Mouse (Mus musculus) heart, embryonic 13.5 days (tissue): ENCODE data around the gene Dmgdh. TPM values are rescaled to one million over a fixed set of nuclear protein-coding genes. Genes with fewer than 3 reads are reported as not detected.

Experiments used
- ATAC-seq: fragments of 200-750 bp; cut with Nextera tagmentation; 2 replicates; pipeline ENCODE4 v1.8.0; 2017; ENCODE audit warnings: moderate TSS enrichment; ENCODE audit not compliant: insufficient number of reproducible peaks, low FRiP score, low TSS enrichment; ENCODE audit errors: extremely low read depth
- H3K27ac ChIP-seq: fragments of 300-500 bp; sonication (generic); replicated peaks from 2 replicates; pipeline ENCODE4 v1.5.1; 2015; ENCODE audit warnings: moderate library complexity, mild to moderate bottlenecking, inconsistent platforms
- H3K27me3 ChIP-seq: fragments of 300-500 bp; sonication (generic); replicated peaks from 2 replicates; pipeline ENCODE4 v1.6.1; 2015; ENCODE audit warnings: mild to moderate bottlenecking, inconsistent platforms
- H3K36me3 ChIP-seq: fragments of 300-500 bp; sonication (generic); 2 replicates; pipeline ENCODE4 v1.6.1; 2015; ENCODE audit warnings: mild to moderate bottlenecking, inconsistent platforms
- H3K4me1 ChIP-seq: fragments of 300-500 bp; sonication (generic); 2 replicates; pipeline ENCODE4 v1.6.1; 2015; ENCODE audit warnings: inconsistent platforms
- H3K4me2 ChIP-seq: fragments of 300-500 bp; sonication (generic); 2 replicates; pipeline ENCODE4 v1.6.1; 2015; ENCODE audit warnings: inconsistent platforms, mild to moderate bottlenecking, moderate library complexity
- H3K4me3 ChIP-seq: fragments of 300-500 bp; sonication (generic); 2 replicates; pipeline ENCODE4 v1.5.1; 2015; ENCODE audit warnings: moderate library complexity, mild to moderate bottlenecking, inconsistent platforms
- H3K9ac ChIP-seq: fragments of 300-500 bp; sonication (generic); 2 replicates; pipeline ENCODE4 v1.6.1; 2015; ENCODE audit warnings: inconsistent platforms, mild to moderate bottlenecking, moderate library complexity
- H3K9me3 ChIP-seq: fragments of 300-500 bp; sonication (generic); 2 replicates; pipeline ENCODE4 v1.6.1; 2016; ENCODE audit warnings: inconsistent platforms
- WGBS: fragments of 180-500 bp; shearing (Covaris S2); methylation state at CpG from one replicate; pipeline ENCODE4 v1.1.7; 2015; ENCODE audit warnings: mixed read lengths; 5-methylcytosine and 5-hydroxymethylcytosine counted together
- microRNA-seq: library from miRNA; unstranded; fragments of <30 nt; microRNA quantifications from one replicate; pipeline ENCODE4, GENCODE M21; 2016
- polyA plus RNA-seq: library from polyadenylated mRNA; unstranded; fragments of >200 nt; fragmentation: Nextera tagmentation; extraction: Ambion mirVana; gene quantifications from 2 replicates; pipeline ENCODE4 v1.2.1, GENCODE M21; 2015

Dmgdh gene
- polyA plus RNA-seq, 1 experiment from 2014 or later, result 0.08 TPM

DNA sequence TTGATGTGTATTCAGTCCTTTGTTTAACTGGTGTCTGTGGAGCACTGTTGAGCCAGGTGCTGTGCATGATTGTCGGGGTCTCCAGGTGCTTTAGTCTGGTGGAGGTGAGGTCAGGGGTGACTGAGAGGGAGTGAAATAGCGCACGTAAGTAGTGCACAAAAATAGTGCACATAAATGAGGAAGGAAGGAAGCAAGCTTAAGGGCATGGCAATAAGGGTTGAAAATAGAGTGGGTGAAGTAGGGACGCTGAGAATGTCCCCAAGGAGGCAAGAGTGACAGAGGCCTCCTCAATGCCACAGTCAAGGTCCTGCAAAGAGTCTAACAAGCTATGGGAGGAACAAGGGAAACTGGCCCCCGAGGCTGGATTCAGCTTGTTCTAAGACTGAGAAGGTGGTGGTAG, 108.6 kb downstream of the Dmgdh start:
- ATAC-seq, result no peak
- Histone ChIP-seq H3K9ac (no peak overlapping the region), H3K27ac (no peak overlapping the region), H3K36me3 (no peaks in the 10 kb centered on the region), H3K4me2 (no peak overlapping the region), H3K4me1 (0 out of 2 replicates have a peak, but pooled peaks cover 6% of the 10 kb centered on the region), H3K27me3 (no peaks in the 10 kb centered on the region), H3K9me3 (peaks cover 4% of the 10 kb centered on the region; the same call in 1 of the 2 replicates), H3K4me3 (no peak overlapping the region)
- WGBS, result 84% methylated on average over 5 of the region's 5 CpGs

DNA sequence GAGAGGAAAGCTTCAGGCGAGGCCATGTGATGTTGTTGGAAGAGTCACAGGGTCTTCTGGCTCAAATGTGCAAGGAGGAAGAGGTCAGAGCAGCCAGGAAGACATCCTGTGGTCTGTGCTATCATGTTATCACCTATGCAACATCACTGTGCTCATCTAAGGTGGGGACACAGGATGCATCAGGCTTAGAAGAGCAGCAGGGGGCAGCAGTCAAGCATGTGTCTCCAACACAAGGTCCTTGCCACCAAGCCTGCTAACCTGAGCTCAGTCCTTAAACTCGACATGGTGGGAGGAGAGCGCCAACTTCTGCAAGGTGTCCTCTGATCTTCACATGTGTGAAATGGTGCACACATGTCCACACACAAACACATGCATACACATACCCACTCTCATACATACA, 111.1 kb downstream of the Dmgdh start:
- WGBS, result 71% methylated on average over 3 of the region's 3 CpGs
- Histone ChIP-seq H3K4me2 (no peak overlapping the region), H3K27ac (no peak overlapping the region), H3K9me3 (peaks cover 4% of the 10 kb centered on the region; the same call in 1 of the 2 replicates), H3K4me3 (no peak overlapping the region), H3K9ac (no peak overlapping the region), H3K36me3 (no peaks in the 10 kb centered on the region), H3K4me1 (0 out of 2 replicates have a peak, but pooled peaks cover 8% of the 10 kb centered on the region), H3K27me3 (no peaks in the 10 kb centered on the region)
- no peak for ATAC-seq

- Histone ChIP-seq H3K36me3 (no peaks in the 10 kb centered on the region), H3K4me1 (0 out of 2 replicates have a peak, but pooled peaks cover 8% of the 10 kb centered on the region), H3K4me2 (no peak overlapping the region), H3K9me3 (peaks cover 2% of the 10 kb centered on the region; the same call in 1 of the 2 replicates), H3K27ac (no peak overlapping the region), H3K4me3 (no peak overlapping the region), H3K27me3 (no peaks in the 10 kb centered on the region), H3K9ac (no peak overlapping the region)
- ATAC-seq, result no peak
- 79% methylated on average over 2 of the region's 2 CpGs for WGBS
Observed at GRCm38 (mm10) chr13:93786051-93786450, 111.8 kb downstream of the Dmgdh start.

GRCm38 (mm10) chr13:93787647-93788046, 113.4 kb downstream of the Dmgdh start:
- Histone ChIP-seq H3K9ac (no peak overlapping the region), H3K36me3 (no peaks in the 10 kb centered on the region), H3K4me1 (0 out of 2 replicates have a peak, but pooled peaks cover 8% of the 10 kb centered on the region), H3K4me3 (no peak overlapping the region), H3K27ac (no peak overlapping the region), H3K9me3 (no peaks in the 10 kb centered on the region), H3K4me2 (no peak overlapping the region), H3K27me3 (no peaks in the 10 kb centered on the region)
- no peak for ATAC-seq
- 47% methylated on average over 8 of the region's 8 CpGs for WGBS

GRCm38 (mm10) chr13:93792945-93793642, 118.9 kb downstream of the Dmgdh start:
- H3K4me1 ChIP-seq, result peaks cover 12% of the 10 kb centered on the region
- no peaks in the 10 kb centered on the region for H3K27me3 ChIP-seq
- H3K27ac ChIP-seq, result no peak overlapping the region
- ATAC-seq, result no peak; the same call in 1 of the 2 replicates
- no peak overlapping the region for H3K4me3 ChIP-seq
- 45% methylated on average over 11 of the region's 11 CpGs for WGBS
- no peak overlapping the region for H3K9ac ChIP-seq
- no peaks in the 10 kb centered on the region for H3K36me3 ChIP-seq
- H3K9me3 ChIP-seq, result no peaks in the 10 kb centered on the region
- no peak overlapping the region for H3K4me2 ChIP-seq

GRCm38 (mm10) chr13:93793643-93794182, 119.5 kb downstream of the Dmgdh start:
- no peaks in the 10 kb centered on the region for H3K27me3 ChIP-seq
- 83% methylated on average over 10 of the region's 10 CpGs for WGBS
- no peaks in the 10 kb centered on the region for H3K9me3 ChIP-seq
- H3K4me3 ChIP-seq, result no peak overlapping the region
- ATAC-seq, result no peak
- no peak overlapping the region for H3K9ac ChIP-seq
- peaks cover 12% of the 10 kb centered on the region for H3K4me1 ChIP-seq
- no peak overlapping the region for H3K27ac ChIP-seq
- no peaks in the 10 kb centered on the region for H3K36me3 ChIP-seq
- no peak overlapping the region for H3K4me2 ChIP-seq

GRCm38 (mm10) chr13:93797011-93797600, 122.9 kb downstream of the Dmgdh start:
- Histone ChIP-seq H3K27me3 (no peaks in the 10 kb centered on the region), H3K36me3 (no peaks in the 10 kb centered on the region), H3K4me3 (no peak overlapping the region), H3K4me2 (no peak overlapping the region), H3K9ac (no peak overlapping the region), H3K27ac (no peak overlapping the region), H3K9me3 (no peaks in the 10 kb centered on the region), H3K4me1 (peaks cover 19% of the 10 kb centered on the region)
- WGBS, result 54% methylated on average over 5 of the region's 5 CpGs
- no peak for ATAC-seq

Small RNA genes within 50 kb of the gene (microRNA-seq; reads per million reads assigned to microRNA genes)
- not detected for gene Mir5624

Other genes starting within 250 kb of the Dmgdh start
- gene Jmy, start 174.6 kb upstream of the Dmgdh start, polyA plus RNA-seq, result 4.0 and 4.5 TPM in 2 replicates
- gene Bhmt, start 36.5 kb upstream of the Dmgdh start, polyA plus RNA-seq, result 0.15 and 1.1 TPM in 2 replicates
- gene Bhmt2, start 131 bp upstream of the Dmgdh start, polyA plus RNA-seq, result 0.35 and 0.74 TPM in 2 replicates
- gene Arsb, start 97.2 kb downstream of the Dmgdh start, polyA plus RNA-seq, result 6.9 and 9.0 TPM in 2 replicates